Mouse (Mus musculus) embryonic fibroblast, embryonic 13.5 days (primary cell): ENCODE data around the gene Tspan18.

Source experiments
- CTCF ChIP-seq: IDR thresholded peaks from 2 replicates; pipeline ENCODE4 v1.5.1; 2011; ENCODE audit warnings: mild to moderate bottlenecking, control low read depth, low read length, moderate library complexity, borderline replicate concordance; ENCODE audit not compliant: insufficient read depth
- POLR2A ChIP-seq: IDR thresholded peaks from 2 replicates; pipeline ENCODE4 v1.6.1; 2011; ENCODE audit warnings: low read depth, mild to moderate bottlenecking, control low read depth, low read length, moderate library complexity

GRCm38 (mm10) chr2:93175721-93176120, 158.6 kb downstream of the Tspan18 start:
- TF ChIP-seq CTCF (no peak), POLR2A (no peak)
